Mouse (Mus musculus): ENCODE data around the gene Adgrl3.
"Not testable (repeated sequence)": the region's sequence is repeated elsewhere in the genome, so short reads cannot be mapped to it uniquely, and the experiment has no call there.

The Adgrl3 gene

DNA sequence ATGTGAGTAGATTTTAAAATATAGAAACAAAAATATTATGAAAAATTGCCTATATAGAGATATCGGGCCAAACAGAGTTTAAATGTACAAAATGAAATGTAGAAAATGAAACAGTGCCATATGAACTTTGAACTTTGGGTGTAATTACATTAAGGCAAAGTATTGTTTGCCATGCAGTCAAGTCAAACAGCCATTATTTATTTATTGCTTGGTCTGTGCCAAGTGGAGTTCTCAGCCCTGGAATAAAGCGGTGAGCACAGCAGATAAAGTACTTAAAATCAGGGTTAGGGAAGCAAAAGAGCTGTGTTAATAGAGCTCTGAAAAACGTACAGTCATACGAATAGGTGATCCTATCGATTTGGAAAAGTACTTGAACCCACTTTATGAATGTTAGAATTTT lies 407.5 kb downstream of the Adgrl3 start:
- no peak for DNase-seq

DNA sequence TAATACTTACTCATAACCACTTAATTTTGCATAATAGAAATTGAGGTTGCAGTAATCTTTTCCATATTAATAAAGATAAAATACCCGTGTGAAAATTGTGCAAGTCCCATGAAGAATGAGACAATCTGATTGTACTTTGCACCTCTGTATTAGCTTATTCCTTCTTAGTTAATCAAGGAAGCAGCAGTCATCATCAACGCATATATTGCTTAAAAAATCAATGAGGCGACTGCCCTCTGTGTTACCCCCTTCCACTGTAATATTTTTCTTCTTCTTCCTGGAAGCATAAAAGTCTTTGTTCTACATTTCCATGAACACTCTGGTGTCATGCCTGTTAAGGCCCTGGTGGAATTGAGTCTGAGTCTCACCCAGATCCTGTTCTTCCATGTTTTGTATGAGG lies 416.4 kb downstream of the Adgrl3 start:
- DNase-seq, result no peak

DNA sequence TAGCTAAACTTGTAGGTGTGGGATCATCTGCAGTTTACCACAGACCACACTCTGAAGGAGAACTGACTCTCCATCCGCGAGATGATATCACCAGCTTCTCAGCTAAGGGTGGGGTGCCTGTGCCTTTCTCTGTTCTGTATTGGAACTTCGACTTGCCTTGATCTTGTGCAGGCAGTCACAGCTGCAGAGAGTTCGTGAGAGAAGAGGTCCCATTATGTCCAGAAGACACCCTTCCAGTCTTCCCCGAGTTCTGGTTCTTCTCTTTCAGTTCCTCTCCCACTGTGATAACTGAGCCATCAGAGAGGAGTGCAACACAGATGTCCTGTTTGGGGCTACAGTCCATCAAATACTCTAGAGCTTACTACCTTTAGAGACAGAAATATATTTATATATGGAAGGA lies 422.2 kb downstream of the Adgrl3 start:
- DNase-seq, result no peak

DNA sequence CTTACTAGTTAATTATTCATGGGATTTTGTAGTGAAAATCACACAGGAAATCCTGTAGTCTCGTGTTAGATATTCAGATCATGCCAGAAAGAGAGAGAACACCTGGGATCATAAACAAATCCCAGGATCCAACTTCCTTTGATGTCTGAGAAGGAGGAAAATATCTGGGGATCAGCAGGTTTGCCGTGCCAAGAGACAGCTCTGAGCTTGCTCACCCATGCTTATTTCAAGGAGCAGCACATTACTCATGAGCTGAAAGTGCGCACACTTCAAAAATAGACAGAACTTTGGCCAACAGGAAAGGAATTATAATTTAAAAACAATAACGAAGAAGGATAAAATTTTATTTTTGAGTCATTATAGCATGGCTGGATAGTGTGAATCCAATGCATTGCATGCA lies 446.0 kb downstream of the Adgrl3 start:
- DNase-seq, result no peak

DNA sequence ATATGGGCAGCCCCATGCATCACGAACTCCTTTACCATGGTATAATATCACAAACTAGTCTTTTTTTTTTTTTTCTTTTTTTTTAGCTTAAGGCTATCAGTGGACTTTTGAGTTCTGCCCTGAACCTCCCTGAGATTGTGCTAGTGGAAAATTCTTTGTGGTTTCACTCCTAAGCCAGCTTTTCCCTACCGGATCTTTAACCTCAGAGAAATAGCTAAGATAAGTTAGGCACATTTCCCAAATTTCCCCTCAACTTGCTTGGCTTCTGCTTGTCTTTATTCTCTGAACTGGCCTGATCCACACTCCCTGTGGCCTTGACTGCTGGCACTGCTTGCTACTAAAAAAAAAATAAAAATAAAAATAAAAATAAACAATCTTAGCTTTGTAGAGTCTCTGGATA lies 454.7 kb downstream of the Adgrl3 start:
- no peak for DNase-seq

DNA sequence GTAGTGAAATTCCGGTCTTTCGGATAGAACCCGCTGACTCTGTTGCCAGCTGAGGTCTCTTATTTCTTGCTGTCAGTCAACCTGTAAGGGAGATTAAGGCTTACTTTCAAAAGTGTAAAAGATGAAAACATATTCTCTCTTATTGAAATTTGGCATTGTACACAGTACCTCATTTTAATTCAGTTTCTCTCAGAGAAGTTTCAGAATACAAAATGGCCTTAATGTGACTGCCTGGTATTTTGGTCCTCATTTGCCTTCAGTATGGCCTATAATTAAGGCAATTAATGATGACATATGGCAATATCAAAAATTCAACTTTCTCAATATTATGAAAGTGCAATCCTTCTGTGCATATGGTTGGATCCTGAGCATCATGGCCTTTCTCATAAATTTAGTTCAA lies 455.5 kb downstream of the Adgrl3 start:
- DNase-seq, result no peak

DNA sequence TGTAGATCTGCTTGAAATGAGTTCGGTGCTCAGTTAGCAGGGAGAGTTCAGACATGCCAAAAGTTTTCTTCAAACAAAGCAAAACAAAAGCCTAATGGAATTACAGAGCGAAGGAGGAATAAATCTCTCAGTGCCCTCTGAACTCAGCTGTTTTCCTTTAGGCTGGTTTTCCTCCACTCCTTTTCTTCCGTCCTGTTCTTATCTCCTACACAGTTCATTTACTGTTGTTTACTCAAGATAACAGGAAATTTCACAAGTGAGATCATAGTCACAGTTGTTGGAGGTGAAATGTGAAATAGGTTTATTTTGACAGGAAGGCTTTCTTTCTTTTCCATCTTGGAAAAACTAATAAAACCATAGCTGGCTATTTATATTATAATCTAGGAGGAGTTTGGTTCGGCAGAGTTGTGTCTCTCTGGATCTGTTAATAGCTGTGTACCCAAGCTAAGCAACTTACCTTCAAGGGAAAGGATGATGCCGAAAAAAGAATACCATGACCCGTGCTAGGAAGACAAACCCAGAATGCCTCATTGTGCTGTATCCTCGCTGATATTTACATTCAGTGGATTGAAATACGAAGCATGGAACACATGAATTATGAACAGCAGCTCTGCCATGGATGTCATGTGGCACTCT lies 456.2 kb downstream of the Adgrl3 start:
- DNase-seq, result no peak

DNA sequence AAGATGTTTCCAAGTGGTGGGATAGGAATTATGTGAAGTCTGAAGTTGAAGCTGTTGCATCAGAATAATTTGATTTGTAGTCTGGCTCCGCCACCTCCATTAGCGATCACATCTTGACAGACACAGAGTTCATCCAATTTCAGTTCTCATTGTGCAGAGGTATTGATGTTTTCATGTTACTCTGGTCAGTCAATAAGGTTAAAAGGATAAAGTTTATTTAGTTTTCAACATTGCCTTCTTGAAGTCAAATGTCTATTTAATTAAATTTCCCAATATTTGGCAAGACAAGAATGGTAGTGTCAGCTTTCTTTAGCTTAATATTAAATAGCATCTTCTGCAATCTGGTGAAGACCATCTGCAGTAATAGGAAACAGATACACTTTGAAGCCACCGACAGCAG lies 461.0 kb downstream of the Adgrl3 start:
- DNase-seq, result no peak

DNA sequence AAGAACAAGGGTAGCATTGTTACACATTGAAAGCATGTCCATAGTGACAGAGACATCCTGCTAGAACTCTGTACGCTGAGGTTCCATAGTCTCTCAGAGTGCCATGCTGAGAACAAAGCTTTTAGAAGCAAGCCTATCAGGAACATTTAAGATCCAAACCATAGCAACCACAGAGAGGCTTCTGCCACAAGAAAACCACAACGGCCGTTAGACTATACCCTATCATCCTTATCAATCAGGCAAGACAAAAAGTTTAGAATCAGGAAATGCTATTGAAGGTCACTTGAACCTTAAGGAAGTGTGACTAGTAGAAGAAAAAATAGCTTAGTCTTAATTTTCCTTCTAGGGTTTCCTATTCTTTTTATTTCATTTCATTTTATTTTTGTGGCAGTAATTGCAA lies 464.0 kb downstream of the Adgrl3 start:
- no peak for DNase-seq

DNA sequence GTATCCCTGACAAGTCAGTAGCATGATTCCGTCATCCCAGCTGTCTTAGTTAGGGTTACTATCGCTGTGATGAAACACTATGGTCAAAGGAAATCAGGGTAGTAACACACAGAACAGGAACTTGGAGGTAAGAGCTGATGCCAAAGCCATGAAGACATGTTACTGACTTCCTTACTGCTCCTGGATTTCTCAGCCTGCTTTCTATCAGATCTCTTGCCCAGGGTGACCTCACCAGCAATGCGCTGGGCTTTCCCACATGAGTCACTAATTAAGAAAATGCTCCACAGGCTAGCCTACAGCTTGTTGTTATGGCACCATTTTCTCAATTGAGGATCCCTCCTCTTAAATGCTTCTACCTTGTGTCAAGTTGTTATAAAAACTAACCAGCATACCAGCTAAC lies 481.1 kb downstream of the Adgrl3 start:
- no peak for DNase-seq

DNA sequence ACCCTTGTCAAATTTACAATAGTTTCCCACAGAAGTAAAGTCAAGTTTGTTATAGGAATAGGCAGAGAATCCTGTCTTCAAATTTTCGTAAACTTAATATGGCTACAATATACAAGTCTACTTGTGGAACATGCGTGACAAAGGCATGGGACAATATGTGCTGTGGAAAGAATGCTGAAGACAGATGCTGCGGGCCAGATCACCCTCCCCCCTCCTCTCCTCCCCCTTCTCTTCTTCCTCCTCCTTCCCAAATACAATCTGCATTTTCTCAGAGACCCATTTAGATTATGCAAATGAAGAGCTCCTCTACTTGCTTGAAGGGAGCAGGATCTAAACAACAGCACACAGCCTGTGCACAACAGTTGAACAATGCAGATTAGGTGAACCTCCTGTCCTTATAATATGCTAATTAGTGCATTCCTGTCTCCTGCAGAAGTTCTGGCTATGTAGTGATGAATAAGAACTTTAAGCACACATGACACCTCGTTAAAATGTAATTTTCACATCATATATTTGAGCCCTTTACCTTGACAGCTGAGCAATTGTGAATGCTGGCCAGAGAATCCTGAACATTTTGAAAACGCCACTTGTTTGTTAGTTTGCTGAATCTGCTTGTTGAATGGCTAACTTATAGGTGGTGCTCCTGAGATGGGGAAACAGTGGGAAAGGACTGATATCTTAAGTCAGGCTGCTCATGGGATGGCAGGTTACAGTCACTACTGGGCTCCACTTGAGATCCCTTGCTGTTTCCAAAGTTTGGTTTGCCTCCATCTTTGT lies 499.0 kb downstream of the Adgrl3 start:
- DNase-seq, result no peak

DNA sequence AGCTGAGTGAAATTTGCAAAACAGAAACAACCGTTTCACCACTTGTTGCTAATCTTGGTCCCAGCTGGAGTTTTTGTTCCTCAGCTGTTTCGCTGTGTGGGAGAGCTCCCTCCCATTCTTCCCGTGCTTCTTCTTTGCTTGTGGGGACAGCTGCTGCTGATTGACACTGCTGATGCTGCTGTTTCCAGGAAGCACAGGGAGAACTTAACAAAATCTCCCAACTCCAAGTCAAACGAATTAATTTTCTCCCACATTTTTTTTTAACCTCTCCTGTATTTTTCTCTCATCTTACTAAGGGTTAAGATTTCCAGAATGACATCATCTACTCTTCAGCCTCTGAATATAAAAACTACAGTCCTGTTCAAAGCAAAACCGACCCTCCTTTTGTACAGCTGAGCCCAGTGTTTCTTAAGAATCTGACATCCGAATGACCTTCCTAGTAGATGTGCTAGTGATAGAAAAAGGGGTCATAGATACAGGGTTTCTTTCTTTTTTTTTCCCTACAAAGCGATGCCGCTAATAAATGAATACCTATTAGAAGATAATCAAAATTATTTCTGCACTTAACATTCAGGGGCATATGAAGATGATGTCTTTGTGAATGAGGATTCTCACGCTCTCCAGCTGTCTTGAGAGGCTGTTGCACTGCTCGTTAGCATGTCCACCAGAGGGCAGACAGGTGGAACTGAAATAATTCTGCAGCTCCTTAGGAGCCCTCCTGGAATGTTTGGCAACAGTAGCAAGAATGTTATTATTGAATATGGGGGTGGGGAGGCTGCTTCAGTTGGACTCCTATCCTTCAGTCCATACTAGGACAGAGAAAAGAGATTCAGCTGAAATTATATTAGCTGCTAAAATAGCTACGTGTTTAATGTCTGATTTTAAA lies 499.8 kb downstream of the Adgrl3 start:
- peak; percentile 45 for DNase-seq

DNA sequence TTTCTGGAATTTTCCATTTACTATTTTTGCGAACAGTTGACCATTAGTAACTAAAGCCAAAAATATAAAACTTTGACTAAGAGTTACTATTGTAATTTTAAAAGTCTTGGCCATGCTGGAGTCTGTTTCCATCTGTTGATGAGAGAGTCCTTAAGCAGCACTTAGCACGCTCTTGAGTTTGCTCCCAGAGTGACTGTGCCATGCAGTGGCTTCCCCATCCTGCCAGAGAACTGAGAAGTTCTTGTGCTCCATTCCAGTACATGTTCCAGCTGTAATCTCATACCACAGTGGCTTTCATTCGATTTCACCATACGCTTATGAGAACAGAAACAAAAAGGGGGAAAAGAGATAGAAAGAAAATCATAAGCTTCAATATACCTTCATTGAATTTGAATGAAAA lies 502.8 kb downstream of the Adgrl3 start:
- DNase-seq, result no peak

DNA sequence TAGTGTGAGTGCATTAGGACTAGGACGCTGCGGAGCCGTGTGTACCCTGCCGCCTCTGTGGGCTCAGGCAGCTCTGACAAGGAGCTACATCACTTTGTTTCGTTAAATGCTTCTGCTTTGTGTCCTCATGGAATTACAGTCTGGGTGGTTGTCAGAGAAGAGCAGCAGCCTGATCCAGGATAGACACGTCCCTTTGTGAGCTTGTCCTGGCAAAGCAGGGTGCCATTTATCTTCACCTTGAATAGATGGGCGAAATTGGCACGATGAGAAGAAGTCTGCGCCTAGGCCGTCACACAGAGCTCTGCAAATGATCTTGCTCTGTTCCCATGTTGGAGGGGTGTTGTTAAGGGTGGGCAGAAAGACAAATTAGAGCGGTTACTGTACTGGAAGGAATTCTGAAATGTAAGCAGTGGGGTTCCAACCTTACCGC lies 504.6 kb downstream of the Adgrl3 start:
- no peak for DNase-seq

DNA sequence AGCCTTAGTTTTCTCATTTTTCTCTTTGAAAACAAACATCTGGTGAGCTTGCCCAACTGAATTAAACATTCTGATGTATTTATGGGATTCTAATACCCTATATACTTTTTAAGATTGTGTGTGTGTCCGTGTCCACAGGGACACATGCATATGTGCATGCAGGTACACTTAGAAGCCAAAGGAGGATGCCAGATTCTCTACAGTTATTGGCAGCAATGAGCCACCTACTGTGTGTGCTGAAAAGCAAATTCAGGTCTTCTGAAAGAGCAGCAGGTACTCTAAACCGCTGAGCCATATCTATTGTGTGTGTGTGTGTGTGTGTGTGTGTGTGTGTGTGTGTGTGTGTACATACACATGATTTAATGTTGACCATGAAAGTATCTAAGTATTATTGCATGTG lies 505.4 kb downstream of the Adgrl3 start:
- DNase-seq, result no peak

DNA sequence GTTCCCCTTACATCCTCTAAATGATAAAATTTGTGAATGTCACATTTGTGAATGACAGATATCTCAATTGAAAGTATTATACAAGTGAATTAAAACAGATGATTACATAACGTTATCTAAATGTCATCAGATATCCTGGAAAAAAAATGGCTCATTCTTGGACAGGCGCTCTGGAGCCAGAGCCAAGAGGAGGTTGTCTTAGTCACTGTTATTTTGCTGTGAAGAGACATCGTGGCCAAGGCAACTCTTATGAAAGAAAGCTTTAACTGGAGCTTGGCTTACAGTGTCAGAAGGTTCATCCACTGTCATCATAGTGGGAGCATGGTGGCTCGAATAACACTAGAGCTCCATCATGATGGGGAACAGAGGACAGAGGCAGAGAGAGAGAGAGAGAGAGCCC lies 511.7 kb downstream of the Adgrl3 start:
- peak; percentile 29 for DNase-seq

DNA sequence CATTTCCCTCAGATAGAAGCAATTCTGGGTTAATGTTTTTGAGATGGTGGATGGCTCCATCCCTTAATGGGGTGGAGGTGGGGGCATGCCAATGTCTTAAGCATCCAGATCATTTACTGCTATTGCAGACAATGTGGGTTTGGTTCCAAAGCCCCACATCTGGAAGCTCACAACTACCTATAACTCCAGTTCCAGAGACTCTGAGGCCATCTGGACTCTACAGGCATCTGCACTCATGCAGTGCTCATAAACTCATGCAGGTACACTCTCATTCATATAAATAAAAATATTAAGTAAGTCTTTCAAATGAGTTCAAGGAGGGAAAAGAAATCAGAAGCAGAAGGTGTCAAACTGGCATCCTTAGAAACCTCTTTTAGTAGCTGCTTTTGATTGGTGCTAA lies 530.3 kb downstream of the Adgrl3 start:
- no peak for DNase-seq

DNA sequence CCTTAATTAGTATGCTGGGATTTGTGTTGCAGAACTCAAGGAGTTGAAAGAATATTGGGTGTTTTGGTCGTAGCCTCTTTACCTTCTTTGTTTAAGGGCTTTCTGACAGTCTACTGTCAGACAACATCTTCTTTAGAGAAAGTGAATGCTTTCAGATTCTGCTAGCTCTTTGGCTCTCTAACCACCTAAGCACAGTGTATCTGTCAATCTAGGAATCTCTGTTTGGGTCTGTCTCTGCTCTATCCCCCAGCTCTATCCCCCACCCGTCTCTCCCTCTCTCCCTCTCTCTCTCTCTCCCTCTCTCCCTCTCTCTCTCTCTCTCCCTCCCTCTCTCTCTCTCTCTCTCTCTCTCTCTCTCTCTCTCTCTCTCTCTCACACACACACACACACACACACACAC lies 535.2 kb downstream of the Adgrl3 start:
- DNase-seq, result not testable (repeated sequence)

DNA sequence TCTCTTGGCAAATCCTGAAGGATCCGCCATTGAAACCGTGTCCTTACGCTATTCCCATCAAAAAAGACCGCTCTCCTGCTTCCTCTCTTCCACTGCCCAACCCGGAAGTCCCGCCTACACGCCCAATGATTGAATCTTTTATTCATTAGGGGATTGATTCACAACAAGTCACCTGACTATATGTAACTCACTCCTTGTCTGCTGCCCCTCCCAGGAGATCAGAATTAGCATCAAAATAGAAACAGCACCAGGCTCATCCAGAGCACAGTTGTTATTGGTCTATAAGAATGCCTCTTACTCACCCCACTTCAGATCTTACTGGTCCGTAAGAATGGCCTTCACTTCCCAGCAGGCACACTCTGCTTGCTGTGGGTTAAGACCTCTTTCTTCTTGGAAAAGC lies 536.1 kb downstream of the Adgrl3 start:
- DNase-seq, result no peak

DNA sequence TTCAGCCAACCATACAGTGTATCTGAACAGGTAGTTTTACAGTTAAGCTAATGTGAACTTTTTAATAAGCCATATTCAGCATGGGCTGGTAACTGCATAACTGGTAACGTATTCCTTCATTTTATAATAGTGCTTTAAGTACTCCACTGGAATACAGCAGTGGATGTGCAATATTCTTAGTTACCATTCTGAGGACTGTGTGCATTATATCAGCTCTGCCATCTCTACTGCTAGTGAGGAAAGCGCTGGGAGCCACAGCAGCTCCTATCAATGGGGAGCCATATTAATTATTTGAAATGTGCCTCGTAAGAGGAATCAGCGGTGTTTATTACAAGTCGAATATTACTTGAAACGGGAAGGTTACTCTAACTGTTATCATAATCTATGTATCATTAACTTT lies 539.0 kb downstream of the Adgrl3 start:
- DNase-seq, result no peak

DNA sequence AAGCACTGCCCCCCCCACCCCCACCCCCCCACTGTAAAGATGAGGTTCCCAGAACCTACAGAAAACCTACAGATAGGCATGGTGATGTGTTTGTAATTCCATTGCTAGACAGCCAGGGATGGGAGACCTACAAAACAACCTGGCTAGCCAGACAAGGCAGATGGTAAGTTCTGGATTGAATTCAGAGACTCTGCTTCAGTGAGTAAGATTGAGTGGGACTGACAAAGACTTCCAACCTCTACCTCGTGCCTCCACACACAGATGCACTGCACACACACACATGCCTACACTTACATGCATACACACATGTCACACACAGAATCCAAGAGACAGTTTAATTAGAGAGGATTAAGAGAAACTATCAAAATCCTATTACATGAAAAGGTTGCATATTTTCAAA lies 544.4 kb downstream of the Adgrl3 start:
- DNase-seq, result peak; percentile 71

DNA sequence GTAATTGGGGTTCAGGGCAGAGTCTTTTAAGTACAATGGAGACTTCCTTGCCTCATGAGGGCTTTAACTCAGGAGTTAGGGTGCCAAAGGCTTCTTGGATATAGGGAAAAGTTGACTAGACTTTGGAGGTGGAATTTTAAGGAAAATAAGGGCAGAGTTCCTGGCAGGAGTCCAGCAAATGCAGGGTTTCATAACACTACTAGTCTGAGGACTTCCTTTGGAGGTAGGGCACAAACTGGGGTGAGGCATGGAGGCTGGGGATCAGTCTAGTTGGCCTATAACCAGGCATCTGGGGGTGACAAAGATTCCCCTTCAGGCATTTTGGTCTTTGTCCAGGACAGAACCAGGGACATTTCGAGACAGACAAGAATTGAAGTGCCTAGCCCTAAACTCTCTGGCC lies 546.6 kb downstream of the Adgrl3 start:
- no peak for DNase-seq

DNA sequence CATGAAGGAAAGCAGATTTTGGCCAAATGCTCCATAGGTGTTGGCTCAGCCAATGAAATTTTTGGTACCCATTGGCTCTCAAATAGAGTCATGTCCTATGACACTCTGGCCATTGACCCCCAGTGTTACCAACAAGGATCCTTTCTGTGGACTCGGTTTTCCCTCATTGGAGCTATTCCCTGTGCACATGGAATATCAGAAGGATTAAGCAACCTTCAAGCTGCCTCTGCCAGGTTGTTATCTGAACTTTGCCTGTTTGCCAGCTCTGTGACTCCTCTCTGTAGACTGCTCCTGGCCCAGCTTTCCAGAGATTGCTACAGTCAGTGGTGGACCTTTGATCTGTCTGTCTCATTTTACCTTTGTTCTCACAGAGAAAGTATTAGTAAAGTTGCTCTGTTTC lies 548.8 kb downstream of the Adgrl3 start:
- no peak for DNase-seq

DNA sequence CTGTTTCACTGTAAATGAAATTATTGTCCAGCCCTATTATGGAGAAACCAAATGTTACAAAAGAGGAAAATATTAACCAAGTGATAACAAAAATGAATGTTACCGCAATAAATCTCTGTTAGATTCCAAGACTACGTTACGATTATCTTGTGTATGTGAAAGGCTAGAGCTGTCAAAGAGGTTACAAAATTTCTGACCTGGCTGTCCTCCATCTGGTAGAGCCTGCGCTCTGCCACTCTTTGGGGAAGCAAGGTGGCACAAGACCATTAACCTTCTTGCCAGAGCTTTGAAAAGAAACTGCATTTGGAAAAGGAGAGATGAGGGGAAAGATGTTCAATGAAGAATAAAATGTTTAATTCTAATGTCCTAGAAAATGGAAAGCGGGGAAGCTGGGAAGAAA lies 562.9 kb downstream of the Adgrl3 start:
- DNase-seq, result no peak
